Mouse (Mus musculus): ENCODE results near the gene Adamts18. TPM values are rescaled to one million over a fixed set of nuclear protein-coding genes. Genes with fewer than 3 reads are reported as not detected.

The Adamts18 gene
- polyA plus RNA-seq, 1 experiment from 2014 or later = 3.6 TPM

DNA sequence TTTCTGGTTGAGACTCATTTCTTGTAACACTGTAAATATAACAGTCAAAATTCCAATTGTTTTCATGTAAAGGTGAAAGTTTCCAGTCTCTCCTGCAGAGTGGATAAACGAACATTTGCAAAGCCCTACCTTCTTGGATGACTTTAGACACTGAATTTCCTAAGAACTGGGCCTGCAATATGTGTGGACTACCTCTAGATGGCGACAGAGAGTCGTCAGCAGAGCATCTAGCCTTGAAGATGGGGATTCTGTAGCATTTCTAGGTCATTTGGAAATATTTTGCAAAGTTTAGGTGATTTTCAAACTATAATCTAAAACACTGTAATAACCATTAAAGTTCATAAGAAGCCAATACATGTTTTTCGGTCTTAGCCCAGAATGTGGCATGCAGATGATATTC is 3.1 kb upstream of the Adamts18 start:
- H3K4me2 ChIP-seq (ENCODE audit: low read depth, severe bottlenecking) = no peak overlapping the region
- H3K9me3 ChIP-seq (ENCODE audit: control insufficient read depth, low read length) = no peaks in the 10 kb centered on the region
- ATAC-seq (ENCODE audit: insufficient number of reproducible peaks, low FRiP score, low TSS enrichment, low read depth) (no peak), DNase-seq (ENCODE audit: low spot score) (no peak)
- no peak overlapping the region for H3K4me3 ChIP-seq (ENCODE audit: low read depth, low read length)
- 46% methylated on average over 4 of the region's 4 CpGs for WGBS
- H3K9ac ChIP-seq (ENCODE audit: low read length) = no peak overlapping the region
- peaks cover 37% of the 10 kb centered on the region for H3K27me3 ChIP-seq (ENCODE audit: control insufficient read depth, insufficient read depth, low read length)
- peaks cover 10% of the 10 kb centered on the region for H3K4me1 ChIP-seq (ENCODE audit: control insufficient read depth, insufficient read depth, low read length)
- no peak overlapping the region for H3K27ac ChIP-seq (replicated peaks; ENCODE audit: low read depth, low read length)
- no peaks in the 10 kb centered on the region for H3K36me3 ChIP-seq (ENCODE audit: control insufficient read depth, insufficient read depth, low read length)

DNA sequence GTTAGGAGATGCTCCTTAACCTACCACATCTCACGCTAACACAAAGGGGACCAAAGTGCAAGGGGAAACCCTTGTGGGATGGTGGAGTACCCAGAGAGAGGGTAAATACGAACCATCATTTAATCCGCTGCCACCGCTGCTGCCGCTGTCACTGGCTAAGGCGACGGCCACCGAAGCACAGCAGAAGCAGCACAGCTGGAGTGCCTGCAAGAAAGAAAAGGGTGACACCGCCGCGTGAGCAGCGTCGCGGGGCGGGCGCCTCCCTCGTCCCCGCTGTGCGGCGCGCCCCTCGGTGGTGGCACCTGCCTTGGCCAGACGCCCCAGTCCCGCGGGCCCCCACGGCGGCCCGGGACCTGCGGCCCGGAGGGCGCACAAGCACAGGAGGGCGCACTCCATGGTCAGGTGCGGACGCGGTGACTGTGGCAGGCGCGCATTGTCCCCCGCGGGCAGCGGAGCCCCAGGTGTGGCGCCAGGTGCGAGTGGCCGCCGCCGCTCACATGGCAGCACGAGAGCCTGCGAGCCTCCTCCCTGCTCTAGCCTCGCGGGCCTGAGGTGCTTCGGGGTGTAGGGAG is 371 bp downstream of the Adamts18 start:
- Histone ChIP-seq H3K27me3 (ENCODE audit: control insufficient read depth, insufficient read depth, low read length) (peaks cover 37% of the 10 kb centered on the region), H3K4me2 (ENCODE audit: low read depth, severe bottlenecking) (peak overlapping the region; percentile 97), H3K27ac (replicated peaks; ENCODE audit: low read depth, low read length) (no peak overlapping the region), H3K4me3 (ENCODE audit: low read depth, low read length) (peak overlapping the region; percentile 45), H3K9ac (ENCODE audit: low read length) (peak overlapping the region; percentile 36; the same call in 1 of the 2 replicates), H3K9me3 (ENCODE audit: control insufficient read depth, low read length) (no peaks in the 10 kb centered on the region), H3K4me1 (ENCODE audit: control insufficient read depth, insufficient read depth, low read length) (peaks cover 6% of the 10 kb centered on the region), H3K36me3 (ENCODE audit: control insufficient read depth, insufficient read depth, low read length) (no peaks in the 10 kb centered on the region)
- DNase-seq (ENCODE audit: low spot score) (peak; percentile 34), ATAC-seq (ENCODE audit: insufficient number of reproducible peaks, low FRiP score, low TSS enrichment, low read depth) (peak; percentile 10; the same call in 1 of the 2 replicates)
- under 1% methylated on average over 49 of the region's 50 CpGs for WGBS

DNA sequence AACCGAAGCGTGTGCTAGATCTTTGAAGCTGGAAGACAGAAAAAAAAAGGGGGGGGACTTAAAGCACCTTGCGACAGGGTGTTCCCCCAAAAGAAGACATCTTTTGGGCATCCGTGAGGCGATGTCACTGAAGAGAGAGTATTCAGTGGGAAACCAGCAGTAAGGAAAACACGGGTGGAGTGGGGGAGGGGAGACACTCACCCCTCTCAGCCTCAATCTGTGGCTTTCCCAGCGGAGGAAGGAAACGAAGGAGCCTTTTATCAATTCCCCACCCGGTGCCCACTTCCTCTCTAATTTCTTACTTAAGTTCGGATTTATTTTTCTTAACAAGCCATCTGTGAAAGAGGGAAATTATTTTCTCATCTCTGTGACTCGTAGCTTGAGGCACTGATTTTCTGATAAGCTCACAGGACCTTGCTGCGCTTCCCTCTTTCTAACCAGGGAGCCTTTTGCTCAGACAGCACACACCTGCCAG is 895 bp downstream of the Adamts18 start:
- no peaks in the 10 kb centered on the region for H3K36me3 ChIP-seq (ENCODE audit: control insufficient read depth, insufficient read depth, low read length)
- H3K4me3 ChIP-seq (ENCODE audit: low read depth, low read length) = peak overlapping the region; percentile 45; the same call in 1 of the 2 replicates
- no peak overlapping the region for H3K9ac ChIP-seq (ENCODE audit: low read length)
- H3K4me1 ChIP-seq (ENCODE audit: control insufficient read depth, insufficient read depth, low read length) = peaks cover 6% of the 10 kb centered on the region
- ATAC-seq (ENCODE audit: insufficient number of reproducible peaks, low FRiP score, low TSS enrichment, low read depth) (no peak), DNase-seq (ENCODE audit: low spot score) (no peak)
- WGBS = 20% methylated on average over 12 of the region's 12 CpGs
- H3K9me3 ChIP-seq (ENCODE audit: control insufficient read depth, low read length) = no peaks in the 10 kb centered on the region
- H3K27ac ChIP-seq (replicated peaks; ENCODE audit: low read depth, low read length) = no peak overlapping the region
- peak overlapping the region; percentile 97; the same call in 1 of the 2 replicates for H3K4me2 ChIP-seq (ENCODE audit: low read depth, severe bottlenecking)
- peaks cover 37% of the 10 kb centered on the region for H3K27me3 ChIP-seq (ENCODE audit: control insufficient read depth, insufficient read depth, low read length)

DNA sequence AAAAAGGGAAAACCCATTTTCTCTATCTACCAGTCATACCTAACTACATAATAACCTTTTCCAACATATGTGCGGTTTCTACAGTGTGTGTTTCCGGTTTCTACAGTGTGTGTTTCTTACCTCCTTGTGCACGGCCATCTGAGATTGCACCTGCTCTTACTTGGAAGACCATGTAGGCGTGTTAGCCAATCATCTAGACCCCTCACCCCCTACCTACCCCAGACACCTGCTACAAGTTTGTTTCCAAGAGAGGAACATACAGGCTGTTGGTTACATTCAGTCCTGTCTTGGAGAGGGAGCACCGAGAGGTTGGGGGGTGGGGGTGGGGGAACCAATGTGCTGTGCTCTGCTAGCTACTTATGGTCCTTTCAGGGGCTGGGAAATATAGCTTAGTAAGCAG is 1.9 kb downstream of the Adamts18 start:
- Histone ChIP-seq H3K27ac (replicated peaks; ENCODE audit: low read depth, low read length) (no peak overlapping the region), H3K4me3 (ENCODE audit: low read depth, low read length) (no peak overlapping the region), H3K4me1 (ENCODE audit: control insufficient read depth, insufficient read depth, low read length) (peaks cover 6% of the 10 kb centered on the region), H3K36me3 (ENCODE audit: control insufficient read depth, insufficient read depth, low read length) (no peaks in the 10 kb centered on the region), H3K4me2 (ENCODE audit: low read depth, severe bottlenecking) (no peak overlapping the region), H3K27me3 (ENCODE audit: control insufficient read depth, insufficient read depth, low read length) (peaks cover 37% of the 10 kb centered on the region), H3K9me3 (ENCODE audit: control insufficient read depth, low read length) (no peaks in the 10 kb centered on the region), H3K9ac (ENCODE audit: low read length) (no peak overlapping the region)
- no peak for ATAC-seq (ENCODE audit: insufficient number of reproducible peaks, low FRiP score, low TSS enrichment, low read depth)
- DNase-seq (ENCODE audit: low spot score) = no peak
- WGBS = 82% methylated on average over 5 of the region's 5 CpGs

DNA sequence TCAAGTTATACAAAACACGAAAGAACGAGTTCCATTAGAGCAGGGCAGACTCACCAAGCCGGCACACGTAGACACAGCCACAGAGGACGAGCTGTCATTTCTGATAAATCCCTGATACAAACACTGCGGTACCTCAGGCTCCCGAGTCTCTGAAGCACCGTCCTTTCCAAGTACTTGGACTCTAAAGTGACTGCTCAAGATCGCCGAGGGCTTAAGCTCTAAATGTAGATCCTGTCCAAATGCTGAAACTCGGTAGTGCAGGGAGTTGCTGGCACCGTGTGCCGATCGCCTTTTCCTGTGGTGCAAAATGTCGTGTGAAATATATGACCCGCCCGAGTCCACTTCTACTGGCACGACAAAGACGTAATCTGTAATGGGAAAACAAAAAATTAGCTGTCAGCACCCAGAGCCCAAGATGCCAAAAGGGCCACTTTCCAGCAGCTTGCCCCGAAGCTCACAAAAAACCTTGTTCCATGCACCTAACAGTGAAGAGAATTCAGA is 3.7 kb downstream of the Adamts18 start:
- ATAC-seq (ENCODE audit: insufficient number of reproducible peaks, low FRiP score, low TSS enrichment, low read depth) (no peak), DNase-seq (ENCODE audit: low spot score) (no peak)
- no peaks in the 10 kb centered on the region for H3K9me3 ChIP-seq (ENCODE audit: control insufficient read depth, low read length)
- 45% methylated on average over 20 of the region's 20 CpGs for WGBS
- H3K27me3 ChIP-seq (ENCODE audit: control insufficient read depth, insufficient read depth, low read length) = peaks cover 32% of the 10 kb centered on the region
- H3K4me3 ChIP-seq (ENCODE audit: low read depth, low read length) = no peak overlapping the region
- peaks cover 6% of the 10 kb centered on the region for H3K4me1 ChIP-seq (ENCODE audit: control insufficient read depth, insufficient read depth, low read length)
- no peak overlapping the region for H3K27ac ChIP-seq (replicated peaks; ENCODE audit: low read depth, low read length)
- H3K9ac ChIP-seq (ENCODE audit: low read length) = no peak overlapping the region
- H3K36me3 ChIP-seq (ENCODE audit: control insufficient read depth, insufficient read depth, low read length) = no peaks in the 10 kb centered on the region
- no peak overlapping the region for H3K4me2 ChIP-seq (ENCODE audit: low read depth, severe bottlenecking)

DNA sequence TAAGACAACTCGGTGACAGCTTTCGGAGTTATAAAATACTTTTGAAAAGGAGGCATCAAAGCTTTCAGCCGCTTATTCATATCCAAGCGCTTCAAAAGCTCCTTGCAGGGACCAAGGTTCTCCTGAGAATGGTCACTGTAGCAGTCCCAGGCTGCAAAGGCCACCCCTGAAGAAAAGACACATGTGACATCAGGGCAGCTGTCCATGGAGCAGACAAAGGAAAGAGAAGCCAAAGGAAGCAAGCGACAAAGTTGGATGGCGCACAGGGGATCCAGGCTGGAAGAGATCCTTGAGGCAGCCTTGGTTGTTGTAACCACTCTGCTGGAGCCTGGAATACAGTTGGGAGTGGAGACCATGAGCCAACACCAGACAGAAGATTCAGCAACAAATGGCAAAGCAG is 10.3 kb downstream of the Adamts18 start:
- 91% methylated on average over 6 of the region's 6 CpGs for WGBS
- H3K36me3 ChIP-seq (ENCODE audit: control insufficient read depth, insufficient read depth, low read length) = no peaks in the 10 kb centered on the region
- no peaks in the 10 kb centered on the region for H3K9me3 ChIP-seq (ENCODE audit: control insufficient read depth, low read length)
- H3K4me2 ChIP-seq (ENCODE audit: low read depth, severe bottlenecking) = no peak overlapping the region
- ATAC-seq (ENCODE audit: insufficient number of reproducible peaks, low FRiP score, low TSS enrichment, low read depth) (no peak), DNase-seq (ENCODE audit: low spot score) (no peak)
- no peak overlapping the region for H3K9ac ChIP-seq (ENCODE audit: low read length)
- no peak overlapping the region for H3K4me3 ChIP-seq (ENCODE audit: low read depth, low read length)
- H3K4me1 ChIP-seq (ENCODE audit: control insufficient read depth, insufficient read depth, low read length) = no peaks in the 10 kb centered on the region
- no peaks in the 10 kb centered on the region for H3K27me3 ChIP-seq (ENCODE audit: control insufficient read depth, insufficient read depth, low read length)
- H3K27ac ChIP-seq (replicated peaks; ENCODE audit: low read depth, low read length) = no peak overlapping the region

DNA sequence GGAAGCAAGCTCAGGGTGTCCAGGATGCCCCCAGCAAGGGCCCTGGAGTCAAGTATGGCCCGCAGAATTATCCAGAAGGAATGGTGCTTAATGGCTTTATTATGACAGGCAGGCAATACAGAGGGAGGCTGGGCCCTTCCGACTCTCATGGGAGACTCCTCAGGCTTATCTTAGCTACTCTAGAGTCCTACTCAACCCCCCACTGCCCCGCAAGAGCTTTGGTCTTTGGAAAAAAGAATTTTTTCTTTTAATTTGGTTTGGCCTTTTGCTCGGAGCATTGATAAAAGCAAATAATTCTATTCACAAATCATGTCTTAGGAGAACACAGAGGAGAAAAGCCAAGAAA is 11.0 kb downstream of the Adamts18 start:
- Histone ChIP-seq H3K36me3 (ENCODE audit: control insufficient read depth, insufficient read depth, low read length) (no peaks in the 10 kb centered on the region), H3K4me3 (ENCODE audit: low read depth, low read length) (no peak overlapping the region), H3K27me3 (ENCODE audit: control insufficient read depth, insufficient read depth, low read length) (no peaks in the 10 kb centered on the region), H3K4me1 (ENCODE audit: control insufficient read depth, insufficient read depth, low read length) (no peaks in the 10 kb centered on the region), H3K9me3 (ENCODE audit: control insufficient read depth, low read length) (no peaks in the 10 kb centered on the region), H3K9ac (ENCODE audit: low read length) (no peak overlapping the region), H3K4me2 (ENCODE audit: low read depth, severe bottlenecking) (no peak overlapping the region), H3K27ac (replicated peaks; ENCODE audit: low read depth, low read length) (no peak overlapping the region)
- WGBS = 49% methylated on average over 4 of the region's 4 CpGs
- no peak for ATAC-seq (ENCODE audit: insufficient number of reproducible peaks, low FRiP score, low TSS enrichment, low read depth)
- DNase-seq (ENCODE audit: low spot score) = no peak

DNA sequence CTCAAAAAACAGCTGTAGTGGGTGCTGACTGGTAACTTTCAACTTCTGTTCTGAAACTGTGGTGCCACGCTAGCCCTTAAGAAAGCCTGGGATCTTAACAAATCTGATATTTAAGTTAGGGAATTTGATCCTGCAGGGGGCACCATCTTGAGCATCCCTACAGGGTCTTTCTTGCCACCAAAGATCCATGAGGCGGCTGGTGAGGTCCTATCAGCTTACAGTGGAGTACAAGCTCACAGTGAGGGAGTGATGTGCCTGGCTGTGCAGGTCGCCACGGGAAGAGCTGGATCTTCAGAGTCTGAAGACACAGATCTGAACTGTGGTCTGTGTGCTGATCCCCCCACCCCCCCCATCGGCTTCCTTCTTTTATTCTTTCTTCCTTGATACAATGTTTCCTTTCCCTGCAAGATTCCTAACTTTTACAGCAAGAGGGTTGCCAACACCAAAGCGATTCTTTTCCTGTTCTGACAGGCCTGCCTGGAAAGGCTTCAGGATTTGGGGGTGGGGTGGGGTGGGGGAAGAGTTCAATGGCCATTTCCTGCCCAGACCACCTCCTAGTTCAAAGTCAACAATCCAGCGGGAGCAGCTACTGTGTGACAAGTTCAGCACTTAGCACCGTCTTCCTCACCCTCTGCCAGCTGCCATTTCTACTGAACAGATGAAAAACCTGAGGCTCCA is 11.5 kb downstream of the Adamts18 start:
- Histone ChIP-seq H3K9me3 (ENCODE audit: control insufficient read depth, low read length) (no peaks in the 10 kb centered on the region), H3K4me1 (ENCODE audit: control insufficient read depth, insufficient read depth, low read length) (no peaks in the 10 kb centered on the region), H3K36me3 (ENCODE audit: control insufficient read depth, insufficient read depth, low read length) (no peaks in the 10 kb centered on the region), H3K4me2 (ENCODE audit: low read depth, severe bottlenecking) (no peak overlapping the region), H3K27ac (replicated peaks; ENCODE audit: low read depth, low read length) (no peak overlapping the region), H3K27me3 (ENCODE audit: control insufficient read depth, insufficient read depth, low read length) (no peaks in the 10 kb centered on the region), H3K9ac (ENCODE audit: low read length) (no peak overlapping the region), H3K4me3 (ENCODE audit: low read depth, low read length) (no peak overlapping the region)
- no peak for ATAC-seq (ENCODE audit: insufficient number of reproducible peaks, low FRiP score, low TSS enrichment, low read depth)
- WGBS = 32% methylated on average over 8 of the region's 8 CpGs
- DNase-seq (ENCODE audit: low spot score) = no peak
